Mouse (Mus musculus): ENCODE results near the gene Tsc2. TPM values are rescaled to one million over a fixed set of nuclear protein-coding genes. Genes with fewer than 3 reads are reported as not detected.
"Not testable (repeated sequence)": the region's sequence is repeated elsewhere in the genome, so short reads cannot be mapped to it uniquely, and the experiment has no call there.

Tsc2 gene
- polyA plus RNA-seq, 2 experiments, result 17.6 to 21.4 TPM

GRCm38 (mm10) chr17:24667416-24667815 lies 35.0 kb upstream of the Tsc2 start:
- no peak overlapping the region for H3K27ac ChIP-seq
- DNase-seq (ENCODE audit: low read depth in 3 of 3, low spot score in 3 of 3) (peak in 2 of 3 experiments; percentile 50 to 51), ATAC-seq (ENCODE audit: insufficient read depth) (no peak)
- H3K36me3 ChIP-seq (replicated peaks; ENCODE audit: control insufficient read depth, insufficient read depth, low read depth), result no peaks in the 10 kb centered on the region
- H3K4me3 ChIP-seq (ENCODE audit: insufficient read depth in 1 of 2, low read depth in 2 of 2, low read length in 2 of 2), result no peak overlapping the region
- TF ChIP-seq EP300 (IDR thresholded peaks at IDR 0.05; ENCODE audit: low read depth) (no peak), CTCF (IDR thresholded peaks at IDR 0.05; ENCODE audit: low read depth) (peak; percentile 79)
- no peak overlapping the region for H3K9ac ChIP-seq (replicated peaks)
- no peaks in the 10 kb centered on the region for H3K27me3 ChIP-seq (ENCODE audit: control insufficient read depth, insufficient read depth, low read length)
- no peak overlapping the region for H3K4me2 ChIP-seq (ENCODE audit: low read depth)
- H3K4me1 ChIP-seq (replicated peaks; ENCODE audit: control insufficient read depth in 2 of 2, insufficient read depth in 2 of 2, low read length in 1 of 2), result peaks cover 21 to 27% of the 10 kb centered on the region in 2 experiments
- WGBS (ENCODE audit: insufficient replicate concordance), result 15% methylated on average over 5 of the region's 6 CpGs
- no peaks in the 10 kb centered on the region for H3K9me3 ChIP-seq (ENCODE audit: control insufficient read depth, low read length)

- not testable (repeated sequence) for H3K4me2 ChIP-seq (ENCODE audit: low read depth); H3K27me3 ChIP-seq (ENCODE audit: control insufficient read depth, insufficient read depth, low read length); H3K27ac ChIP-seq; H3K4me3 ChIP-seq (ENCODE audit: insufficient read depth in 1 of 2, low read depth in 2 of 2, low read length in 2 of 2); H3K36me3 ChIP-seq (replicated peaks; ENCODE audit: control insufficient read depth, insufficient read depth, low read depth); H3K9ac ChIP-seq (replicated peaks); ATAC-seq (ENCODE audit: insufficient read depth); DNase-seq (ENCODE audit: low read depth in 3 of 3, low spot score in 3 of 3); H3K9me3 ChIP-seq (ENCODE audit: control insufficient read depth, low read length)
- peaks cover 21 to 23% of the 10 kb centered on the region in 2 experiments for H3K4me1 ChIP-seq (replicated peaks; ENCODE audit: control insufficient read depth in 2 of 2, insufficient read depth in 2 of 2, low read length in 1 of 2)
- 66% methylated on average over 7 of the region's 7 CpGs for WGBS (ENCODE audit: insufficient replicate concordance)
Measured at GRCm38 (mm10) chr17:24667011-24667410, 34.6 kb upstream of the Tsc2 start.

DNA sequence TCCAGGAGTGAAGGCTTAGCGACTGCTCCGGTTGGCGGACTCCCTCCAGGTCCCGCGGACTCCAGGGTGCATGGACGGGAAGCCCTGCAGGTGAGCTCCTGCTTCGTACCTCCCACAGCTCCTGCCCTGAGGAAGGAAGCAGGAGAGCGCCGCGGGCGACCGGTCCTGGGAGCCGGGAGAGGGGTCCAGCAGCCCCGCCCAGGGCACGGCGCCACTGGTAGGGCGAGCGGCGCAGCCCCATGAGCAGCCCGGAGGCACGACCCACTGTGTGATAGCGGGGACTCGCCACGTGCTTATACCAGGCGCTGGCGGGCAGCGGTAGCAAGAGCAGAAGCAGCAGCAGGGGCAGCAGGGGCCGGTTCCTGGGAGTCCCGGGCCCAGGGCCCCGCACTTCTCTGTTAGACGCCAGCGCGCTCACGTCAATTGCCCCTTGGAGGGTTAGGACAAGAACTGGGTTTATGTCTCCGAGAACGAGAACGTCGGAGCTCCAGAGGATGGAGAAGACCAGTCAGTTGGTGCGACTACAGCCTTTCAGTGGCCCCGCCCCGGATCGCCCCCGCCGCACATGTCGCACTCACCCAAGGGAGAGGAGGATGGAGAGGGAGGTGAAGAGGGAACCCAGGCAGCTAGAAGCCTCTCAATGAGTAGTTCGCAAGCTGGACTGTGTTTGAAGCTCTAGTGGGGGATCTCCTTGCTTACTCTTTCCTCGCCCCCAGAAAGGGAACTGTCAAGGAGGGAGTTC lies 25.8 kb upstream of the Tsc2 start, which contains the start of gene Npw:
Gene Npw, minus strand, starts transcription at position 441 of the 742 bp plus-strand sequence.
- ATAC-seq (ENCODE audit: insufficient read depth) (peak; percentile 41; the same call in 1 of the 2 replicates), DNase-seq (ENCODE audit: low read depth in 3 of 3, low spot score in 3 of 3) (no peak)
- Histone ChIP-seq H3K27ac (no peak within 1 kb of the TSS), H3K9ac (replicated peaks) (no peak within 1 kb of the TSS), H3K27me3 (ENCODE audit: control insufficient read depth, insufficient read depth, low read length) (peaks cover 30% of the 10 kb centered on the region), H3K4me3 (ENCODE audit: insufficient read depth in 1 of 2, low read depth in 2 of 2, low read length in 2 of 2) (peak within 1 kb of the TSS in 1 of 2 experiments; percentile 17; a peak in 2 of 4 replicates), H3K36me3 (replicated peaks; ENCODE audit: control insufficient read depth, insufficient read depth, low read depth) (no peaks in the 10 kb centered on the region), H3K4me1 (replicated peaks; ENCODE audit: control insufficient read depth in 2 of 2, insufficient read depth in 2 of 2, low read length in 1 of 2) (no peaks in the 10 kb centered on the region), H3K9me3 (ENCODE audit: control insufficient read depth, low read length) (no peaks in the 10 kb centered on the region), H3K4me2 (ENCODE audit: low read depth) (peak within 1 kb of the TSS; percentile 60)
- TF ChIP-seq EP300 (IDR thresholded peaks at IDR 0.05; ENCODE audit: low read depth), result no peak
- no peak for TF ChIP-seq CTCF (IDR thresholded peaks at IDR 0.05; ENCODE audit: low read depth)
- WGBS (ENCODE audit: insufficient replicate concordance), result 2% methylated on average over 47 of the region's 47 CpGs

DNA sequence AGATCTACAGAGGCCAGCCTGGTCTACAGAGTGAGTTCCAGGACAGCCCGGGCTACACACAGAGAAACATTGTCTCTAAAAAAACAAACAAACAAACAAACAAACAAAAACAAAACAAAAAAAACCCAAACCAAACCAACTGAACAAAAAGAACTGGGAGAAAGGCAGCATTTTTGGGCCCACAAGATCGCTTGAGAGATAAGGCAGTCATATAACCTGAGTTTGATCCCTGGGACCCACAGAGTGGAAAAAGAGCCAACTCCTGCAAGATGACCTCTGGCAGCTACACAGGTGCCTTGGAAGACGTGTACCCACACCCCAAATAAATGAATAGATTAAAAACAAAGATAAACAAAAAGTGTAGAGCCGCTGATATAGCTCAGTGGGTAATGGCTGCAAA lies 22.5 kb upstream of the Tsc2 start:
- TF ChIP-seq EP300 (IDR thresholded peaks at IDR 0.05; ENCODE audit: low read depth) (no peak), CTCF (IDR thresholded peaks at IDR 0.05; ENCODE audit: low read depth) (no peak)
- peaks cover 48% of the 10 kb centered on the region for H3K27me3 ChIP-seq (ENCODE audit: control insufficient read depth, insufficient read depth, low read length)
- no peak overlapping the region for H3K9ac ChIP-seq (replicated peaks)
- H3K4me3 ChIP-seq (ENCODE audit: insufficient read depth in 1 of 2, low read depth in 2 of 2, low read length in 2 of 2), result no peak overlapping the region
- no peak for DNase-seq (ENCODE audit: low read depth in 3 of 3, low spot score in 3 of 3)
- peaks cover 0 to 4% of the 10 kb centered on the region in 2 experiments; a peak in 1 of 4 replicates for H3K4me1 ChIP-seq (replicated peaks; ENCODE audit: control insufficient read depth in 2 of 2, insufficient read depth in 2 of 2, low read length in 1 of 2)
- no peak overlapping the region for H3K27ac ChIP-seq
- no peaks in the 10 kb centered on the region for H3K36me3 ChIP-seq (replicated peaks; ENCODE audit: control insufficient read depth, insufficient read depth, low read depth)
- ATAC-seq (ENCODE audit: insufficient read depth), result no peak
- no peak overlapping the region for H3K4me2 ChIP-seq (ENCODE audit: low read depth)
- WGBS (ENCODE audit: insufficient replicate concordance), result 64% methylated on average over 4 of the region's 4 CpGs
- no peaks in the 10 kb centered on the region for H3K9me3 ChIP-seq (ENCODE audit: control insufficient read depth, low read length)

DNA sequence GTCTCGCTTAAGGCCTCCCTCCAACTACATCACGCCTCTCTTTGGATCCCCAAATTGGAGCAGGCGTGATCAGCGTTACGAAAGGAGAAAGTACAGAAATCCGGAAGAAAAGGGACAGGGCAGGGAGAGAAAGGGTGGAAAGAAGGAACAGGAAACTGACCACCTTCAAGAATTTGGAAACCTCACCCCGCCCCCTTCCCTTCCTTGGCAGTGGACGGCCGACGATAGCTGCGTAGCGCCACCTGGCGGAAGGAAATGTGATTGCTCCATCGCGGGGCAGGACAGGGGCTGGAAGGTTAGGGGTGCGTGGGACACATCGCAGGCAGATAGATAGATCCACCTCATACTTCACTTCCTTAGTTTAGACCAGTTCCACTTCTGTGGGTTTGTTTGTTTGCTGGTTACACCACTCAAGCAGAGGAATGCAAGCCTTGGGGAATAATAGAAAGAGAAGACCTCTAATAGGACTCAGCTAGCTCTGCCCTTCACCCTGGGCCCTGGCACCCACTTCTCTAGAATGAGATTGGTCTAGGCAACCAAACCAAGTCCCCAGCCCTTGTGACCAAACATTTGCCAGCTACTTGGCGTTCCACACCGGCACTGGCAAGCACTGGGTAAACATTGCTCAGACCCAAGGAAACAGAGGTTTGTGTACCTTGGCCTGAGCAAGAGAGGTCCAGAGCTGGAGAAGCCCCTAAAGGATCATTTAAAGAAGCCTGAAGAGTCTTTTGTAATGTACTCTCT lies 21.7 kb upstream of the Tsc2 start:
- TF ChIP-seq CTCF (IDR thresholded peaks at IDR 0.05; ENCODE audit: low read depth) (peak; percentile 99), EP300 (IDR thresholded peaks at IDR 0.05; ENCODE audit: low read depth) (no peak)
- H3K4me2 ChIP-seq (ENCODE audit: low read depth), result peak overlapping the region; percentile 36
- DNase-seq (ENCODE audit: low read depth in 3 of 3, low spot score in 3 of 3) (peak in 1 of 3 experiments; percentile 57), ATAC-seq (ENCODE audit: insufficient read depth) (peak; percentile 50; the same call in 1 of the 2 replicates)
- no peaks in the 10 kb centered on the region for H3K9me3 ChIP-seq (ENCODE audit: control insufficient read depth, low read length)
- 4% methylated on average over 19 of the region's 19 CpGs for WGBS (ENCODE audit: insufficient replicate concordance)
- no peak overlapping the region for H3K27ac ChIP-seq
- H3K4me3 ChIP-seq (ENCODE audit: insufficient read depth in 1 of 2, low read depth in 2 of 2, low read length in 2 of 2), result peak overlapping the region in 1 of 2 experiments; percentile 28; a peak in 1 of 4 replicates
- peaks cover 50% of the 10 kb centered on the region for H3K27me3 ChIP-seq (ENCODE audit: control insufficient read depth, insufficient read depth, low read length)
- H3K36me3 ChIP-seq (replicated peaks; ENCODE audit: control insufficient read depth, insufficient read depth, low read depth), result no peaks in the 10 kb centered on the region
- peaks cover 0 to 4% of the 10 kb centered on the region in 2 experiments; a peak in 1 of 4 replicates for H3K4me1 ChIP-seq (replicated peaks; ENCODE audit: control insufficient read depth in 2 of 2, insufficient read depth in 2 of 2, low read length in 1 of 2)
- no peak overlapping the region for H3K9ac ChIP-seq (replicated peaks)
